In genomic region chr12:99467884-99468311, GRCm38 (mm10) we compare ENCODE assay signal across 8 mouse cellular contexts.
DNase-seq lines count a peak whose midpoint lies in the region; ATAC-seq lines count a peak whose summit lies in the region.

No protein-coding gene starts in this region.

- peak; percentile 35 for DNase-seq in right cerebral cortex, postnatal 4 days
- no peak for DNase-seq in right cerebral cortex, adult 18-20 months
- DNase-seq in cerebellum, postnatal 14 days = peak; percentile 67 to 73
- peak; percentile 25 to 45 for DNase-seq in gastrocnemius, postnatal 36 days
- DNase-seq in thymus, adult 18-20 months = peak; percentile 17 to 23
- no peak for DNase-seq in MN1 (ENCODE audit: low spot score)

- no peaks in the 10 kb centered on the region for H3K27me3 ChIP-seq in limb, embryonic 12.5 days
- no peaks in the 10 kb centered on the region for H3K27me3 ChIP-seq in midbrain, embryonic 12.5 days

- ATAC-seq in limb, embryonic 12.5 days (ENCODE audit: insufficient number of reproducible peaks, insufficient read depth, low FRiP score, low TSS enrichment, low read depth) = no peak
- peak; percentile 59 for ATAC-seq in midbrain, embryonic 12.5 days (ENCODE audit: low FRiP score, low read depth)

- intact Hi-C loops in gastrocnemius, postnatal 36 days (cut with DNase I) = no loop called here

- H3K4me3 ChIP-seq in limb, embryonic 12.5 days (replicated peaks) = no peak overlapping the region
- no peak overlapping the region for H3K4me3 ChIP-seq in midbrain, embryonic 12.5 days

- H3K9ac ChIP-seq in limb, embryonic 12.5 days (replicated peaks) = no peak overlapping the region
- no peak overlapping the region for H3K9ac ChIP-seq in midbrain, embryonic 12.5 days (replicated peaks)

- H3K36me3 ChIP-seq in limb, embryonic 12.5 days = no peaks in the 10 kb centered on the region
- no peaks in the 10 kb centered on the region for H3K36me3 ChIP-seq in midbrain, embryonic 12.5 days

- peak overlapping the region; percentile 12; the same call in 1 of the 2 replicates for H3K27ac ChIP-seq in limb, embryonic 12.5 days
- peak overlapping the region; percentile 56 for H3K27ac ChIP-seq in midbrain, embryonic 12.5 days (replicated peaks)

- WGBS in limb, embryonic 12.5 days = 70% methylated on average over 15 of the region's 15 CpGs
- 44% methylated on average over 15 of the region's 15 CpGs for WGBS in midbrain, embryonic 12.5 days

- no peaks in the 10 kb centered on the region for H3K9me3 ChIP-seq in limb, embryonic 12.5 days
- H3K9me3 ChIP-seq in midbrain, embryonic 12.5 days = no peaks in the 10 kb centered on the region

- H3K4me1 ChIP-seq in limb, embryonic 12.5 days (replicated peaks) = peaks cover 12% of the 10 kb centered on the region
- peaks cover 30% of the 10 kb centered on the region for H3K4me1 ChIP-seq in midbrain, embryonic 12.5 days

- H3K4me2 ChIP-seq in limb, embryonic 12.5 days = no peak overlapping the region
- no peak overlapping the region for H3K4me2 ChIP-seq in midbrain, embryonic 12.5 days (replicated peaks)

Comparison
In these comparisons a context has a peak if more than half of its experiments do, and no peak if none do; other contexts are left out.
1. DNase-seq: peak in right cerebral cortex, postnatal 4 days (single experiment), cerebellum, postnatal 14 days (2 of 2), gastrocnemius, postnatal 36 days (2 of 2) and thymus, adult 18-20 months (2 of 2); none in right cerebral cortex, adult 18-20 months (single experiment) and MN1 (single experiment).